Mouse (Mus musculus) cerebellum, adult 9-10 months (tissue): Measurements from ENCODE around the gene Manba.

Experiments
- DNase-seq: peaks from one replicate; pipeline ENCODE4 v3.0.0; 2022

Manba gene

GRCm38 (mm10) chr3:135531762-135532161, 46.4 kb downstream of the Manba start:
- DNase-seq: no peak

DNA sequence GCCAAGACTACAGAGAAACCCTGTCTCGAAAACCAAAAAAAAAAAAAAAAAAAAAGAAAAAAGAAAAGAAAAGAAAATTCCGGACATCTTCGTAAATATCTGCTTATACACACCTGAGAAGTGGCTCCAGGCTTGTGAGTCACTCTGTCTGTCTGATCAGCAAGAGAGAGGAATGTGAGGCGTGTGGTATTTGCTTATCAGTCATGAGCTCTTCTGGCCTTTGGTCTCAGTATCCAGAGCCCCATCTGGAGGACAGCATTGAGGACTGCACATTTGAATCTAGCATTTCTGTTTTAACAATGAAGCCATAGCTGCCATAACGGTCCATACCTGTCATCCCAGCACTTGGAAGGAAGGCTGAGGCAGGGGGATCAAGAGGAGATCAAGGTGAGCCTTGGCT, 48.7 kb downstream of the Manba start:
- DNase-seq: no peak

DNA sequence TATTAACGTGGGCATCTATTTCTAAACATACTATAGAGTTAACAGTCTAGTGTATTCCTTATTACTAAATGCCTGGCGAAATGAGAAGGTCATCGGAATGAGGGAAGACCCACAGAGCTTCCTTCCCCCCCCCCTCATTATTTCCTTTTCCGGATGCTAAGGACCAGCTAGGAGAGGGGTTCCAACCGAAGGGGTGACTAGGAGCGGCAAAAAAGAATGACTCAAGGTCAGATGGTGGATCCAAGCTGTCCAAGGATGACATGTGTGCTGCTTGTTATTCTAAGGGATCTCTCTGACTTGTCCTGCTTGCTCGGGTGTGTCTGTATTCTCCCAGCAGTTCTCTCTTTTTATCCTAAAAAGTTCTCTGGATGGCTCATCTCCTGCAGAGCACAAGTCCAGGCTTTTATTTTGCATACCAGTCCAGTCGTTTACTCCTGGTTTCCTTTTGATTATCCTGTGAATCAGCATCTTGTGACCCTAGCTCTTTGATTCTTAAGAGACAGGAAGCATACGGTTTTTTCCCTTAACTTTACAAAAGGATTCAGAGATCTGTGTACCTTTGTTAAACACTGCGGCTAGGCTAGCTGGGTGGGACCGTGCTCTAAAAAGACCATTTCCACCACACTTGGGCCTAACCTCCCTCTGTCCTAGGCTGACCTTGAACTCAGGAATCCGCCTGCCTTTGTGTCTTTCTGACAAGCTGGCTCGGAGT, 61.0 kb downstream of the Manba start:
- no peak for DNase-seq

DNA sequence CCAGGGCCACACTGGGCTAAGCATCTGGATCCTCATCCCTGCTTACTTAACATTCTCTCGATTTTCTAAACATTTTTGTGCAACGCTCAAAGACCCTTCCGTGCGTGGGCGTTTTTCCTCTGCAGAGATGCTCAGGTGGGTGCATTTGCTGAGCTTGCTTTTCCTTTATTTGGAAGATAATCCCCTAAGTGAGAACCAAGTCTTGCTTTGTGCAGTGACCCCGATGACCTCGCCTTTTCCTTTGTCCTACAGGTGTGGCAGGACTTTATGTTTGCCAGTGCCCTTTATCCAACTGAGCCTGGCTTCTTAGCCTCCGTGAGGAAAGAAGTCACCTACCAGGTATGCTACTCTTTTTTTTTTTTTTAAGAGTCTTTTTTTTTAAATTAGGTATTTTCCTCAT, 61.9 kb downstream of the Manba start:
- no peak for DNase-seq

DNA sequence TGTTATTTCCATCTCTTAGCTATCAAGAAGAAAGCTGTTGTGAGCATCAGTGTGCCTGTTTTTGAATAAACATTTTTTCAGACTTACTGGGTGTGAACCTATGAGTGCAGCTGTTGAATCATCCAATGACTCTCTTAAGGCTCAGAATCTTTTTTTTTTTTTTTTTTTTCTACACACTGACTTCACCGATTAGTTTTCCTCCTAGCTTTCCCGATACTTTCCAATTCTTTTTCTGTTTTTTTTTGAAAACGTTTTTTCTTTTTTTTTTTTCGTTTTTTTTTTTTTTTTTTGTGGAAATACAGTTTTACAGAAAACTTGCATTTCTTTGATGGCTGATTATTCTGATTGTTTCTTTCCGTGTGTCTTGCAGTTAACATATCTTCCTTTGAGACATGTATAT, 67.5 kb downstream of the Manba start:
- no peak for DNase-seq

DNA sequence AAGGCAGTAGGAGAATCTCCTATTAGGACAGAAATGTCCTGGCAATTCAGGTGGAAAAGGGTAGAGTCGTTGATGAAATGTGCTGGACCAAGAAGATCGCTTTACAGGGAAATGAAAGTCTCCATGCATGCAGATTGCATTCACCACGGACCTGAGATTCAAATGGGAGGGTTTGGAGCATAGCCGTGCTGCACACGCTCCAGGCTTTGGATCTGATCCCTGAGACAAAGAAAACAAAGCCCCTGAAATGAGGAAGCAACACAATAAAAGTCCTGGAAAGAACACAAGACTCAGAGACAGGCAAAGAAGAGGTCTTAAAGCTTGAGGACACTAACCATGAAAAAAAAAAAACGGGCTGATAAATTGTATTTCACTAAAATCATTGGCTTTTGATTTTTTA, 69.8 kb downstream of the Manba start:
- no peak for DNase-seq

DNA sequence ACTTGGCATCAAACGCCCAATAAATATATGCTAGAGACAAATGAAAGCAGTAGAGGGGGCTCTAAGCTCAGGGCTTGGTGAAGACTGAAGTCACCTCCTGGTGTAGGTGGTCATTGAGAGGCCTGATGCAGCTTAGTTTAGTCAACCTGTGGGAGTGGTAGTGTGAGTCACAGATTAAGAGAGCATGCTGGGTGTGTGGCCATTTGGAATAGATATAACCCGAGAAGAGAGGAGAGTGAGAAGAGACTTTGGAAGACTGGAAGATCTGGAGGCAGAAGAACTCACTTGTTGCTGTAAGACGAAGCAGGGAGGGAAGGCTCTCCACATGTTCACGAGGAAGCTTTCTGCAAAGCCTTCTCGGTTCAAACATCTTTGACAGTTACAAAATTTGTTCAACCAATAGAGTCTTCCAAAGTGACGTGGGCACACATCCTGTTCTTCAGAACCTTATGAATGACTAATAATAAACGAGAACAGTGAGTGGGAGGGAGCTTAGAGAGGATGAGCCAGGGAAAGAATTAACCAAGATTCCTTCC, 70.7 kb downstream of the Manba start:
- no peak for DNase-seq

DNA sequence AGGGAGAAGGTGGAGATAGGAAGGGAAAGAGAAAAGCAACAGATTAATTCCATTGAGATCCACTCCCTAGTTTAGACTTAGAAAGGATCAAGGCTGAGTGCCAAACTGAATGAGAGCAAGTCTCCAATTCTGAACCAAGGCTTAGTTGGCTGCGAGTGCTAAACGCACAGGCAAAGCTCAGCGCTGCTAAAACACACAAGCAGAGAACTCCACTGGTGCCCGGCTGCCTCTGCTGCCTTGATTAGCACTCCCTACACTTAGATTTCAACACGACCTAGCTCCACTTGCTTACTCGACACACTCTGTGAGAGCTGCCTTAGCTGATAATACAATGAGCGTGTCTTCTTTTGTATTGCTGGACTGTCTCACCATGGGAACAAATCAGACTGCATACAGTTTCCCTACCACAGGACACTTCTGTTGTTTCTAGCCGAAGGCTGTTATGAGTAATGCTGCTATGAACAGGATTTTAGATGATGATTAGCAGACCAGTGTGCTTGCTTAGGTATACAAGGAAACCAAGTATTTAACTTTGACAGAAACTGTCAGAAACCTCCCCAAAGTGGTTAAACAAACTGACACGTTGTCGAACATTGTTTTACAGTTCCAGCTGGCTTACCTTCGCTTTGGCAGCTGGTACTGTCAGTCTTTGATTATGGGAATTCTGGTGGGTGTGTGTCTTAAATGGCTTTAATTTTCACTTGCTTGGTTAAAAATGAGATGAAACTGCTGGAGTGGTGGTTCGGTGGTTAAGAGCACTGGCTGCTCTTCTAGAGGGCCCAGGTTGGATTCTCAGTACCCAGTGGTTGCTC, 71.6 kb downstream of the Manba start:
- no peak for DNase-seq

DNA sequence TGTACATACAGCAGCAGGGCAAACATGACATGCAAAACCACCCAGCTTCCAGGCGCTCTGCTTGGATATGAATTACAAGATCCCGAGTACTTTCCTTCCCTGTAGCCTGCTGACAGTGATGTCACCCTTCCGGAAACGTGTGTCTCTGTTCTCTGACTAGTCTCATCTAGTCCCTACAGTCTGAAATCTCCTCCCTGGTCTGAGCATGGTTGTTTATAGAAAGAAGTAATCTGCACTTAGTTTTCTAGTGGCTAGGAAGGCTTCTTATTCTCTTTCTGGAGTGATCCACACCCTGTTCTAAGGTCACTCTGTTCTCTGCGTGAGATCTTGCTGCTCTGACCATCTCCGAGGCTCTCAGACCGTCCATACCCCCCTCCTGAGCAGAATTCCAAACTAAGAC, 76.6 kb downstream of the Manba start:
- no peak for DNase-seq

DNA sequence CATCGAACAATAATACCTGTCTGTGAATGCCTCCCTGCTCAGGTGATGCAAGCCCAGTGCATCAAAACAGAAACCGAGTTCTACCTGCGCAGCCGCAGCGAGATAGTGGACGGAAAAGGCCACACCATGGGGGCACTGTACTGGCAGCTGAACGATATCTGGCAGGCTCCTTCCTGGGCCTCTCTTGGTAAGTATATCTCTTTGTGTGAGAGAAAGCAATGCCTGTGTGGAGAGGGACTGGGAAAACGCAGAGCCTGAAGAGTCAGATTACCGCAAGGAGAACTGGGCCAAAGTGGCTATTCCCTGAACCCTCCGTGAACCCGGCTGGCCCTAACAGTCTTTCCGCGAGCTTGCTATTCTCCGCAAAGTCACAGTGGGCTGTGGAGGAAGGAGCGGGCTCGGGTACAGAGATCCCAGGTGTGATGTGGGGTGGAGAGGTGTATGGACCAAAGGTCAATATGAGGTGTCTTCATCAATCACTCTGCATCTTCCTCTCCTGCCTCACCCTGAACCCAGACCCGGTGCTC, 77.8 kb downstream of the Manba start:
- no peak for DNase-seq

DNA sequence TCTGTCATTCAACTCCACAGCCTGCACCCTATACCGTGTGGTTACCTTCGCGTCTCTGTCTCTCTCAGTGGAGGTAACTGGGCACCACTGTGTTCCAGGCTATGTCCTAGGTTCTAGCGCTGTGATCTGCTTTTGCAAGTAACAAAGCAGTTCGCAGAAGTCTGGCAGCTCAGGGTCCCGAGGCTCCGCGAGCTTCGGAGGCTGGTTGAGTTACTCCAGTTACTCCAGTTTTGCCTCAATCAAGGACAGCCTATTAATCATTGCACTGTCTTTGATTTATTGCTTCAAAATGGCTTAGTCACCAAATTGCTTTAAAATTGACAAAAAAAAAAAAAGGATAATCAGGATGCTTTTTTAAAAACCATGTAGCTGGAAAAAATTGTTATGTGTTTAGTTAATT, 79.3 kb downstream of the Manba start:
- no peak for DNase-seq

DNA sequence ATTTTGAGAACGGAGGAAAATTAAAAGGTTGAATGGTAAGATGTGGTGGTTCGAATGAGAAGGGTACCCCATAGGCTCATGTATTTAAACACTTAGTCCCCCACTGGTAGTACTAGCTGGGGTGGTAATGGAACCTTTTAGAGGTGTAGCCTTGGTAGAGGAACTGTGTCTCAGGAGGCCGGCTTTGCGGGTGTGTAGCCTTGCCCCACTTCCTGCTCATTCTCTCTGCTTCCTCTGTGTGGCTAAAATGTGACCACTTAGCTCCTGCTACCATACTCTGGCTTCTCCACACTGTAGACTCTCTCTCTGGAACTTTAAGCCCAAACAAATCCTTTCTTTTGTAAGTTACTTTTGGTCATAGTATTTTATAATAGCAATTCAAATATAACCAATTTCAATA, 79.9 kb downstream of the Manba start:
- no peak for DNase-seq

GRCm38 (mm10) chr3:135567888-135568287, 82.5 kb downstream of the Manba start:
- no peak for DNase-seq

DNA sequence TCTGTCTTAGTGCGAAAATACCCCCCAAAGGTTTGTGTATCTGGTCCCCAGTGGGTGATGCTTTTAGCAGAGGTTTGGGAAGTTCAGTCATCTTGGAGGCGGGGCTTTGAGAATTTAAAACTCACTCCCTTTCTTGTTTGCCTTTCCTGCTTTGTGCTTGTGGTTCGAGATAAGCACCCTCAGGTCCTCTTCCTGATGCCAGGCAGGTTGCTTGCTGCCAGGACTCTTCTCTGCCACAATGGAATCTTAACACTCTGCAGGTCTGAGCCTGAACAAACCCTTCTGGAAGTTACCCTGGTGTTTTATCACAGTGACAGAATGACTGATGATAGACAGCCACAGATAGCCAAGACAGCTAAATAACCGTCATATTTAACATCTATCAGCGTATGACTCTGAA, 83.2 kb downstream of the Manba start:
- DNase-seq: no peak

- DNase-seq: no peak
These were observed 86.1 kb downstream of the Manba start for GRCm38 (mm10) chr3:135571540-135571939.

DNA sequence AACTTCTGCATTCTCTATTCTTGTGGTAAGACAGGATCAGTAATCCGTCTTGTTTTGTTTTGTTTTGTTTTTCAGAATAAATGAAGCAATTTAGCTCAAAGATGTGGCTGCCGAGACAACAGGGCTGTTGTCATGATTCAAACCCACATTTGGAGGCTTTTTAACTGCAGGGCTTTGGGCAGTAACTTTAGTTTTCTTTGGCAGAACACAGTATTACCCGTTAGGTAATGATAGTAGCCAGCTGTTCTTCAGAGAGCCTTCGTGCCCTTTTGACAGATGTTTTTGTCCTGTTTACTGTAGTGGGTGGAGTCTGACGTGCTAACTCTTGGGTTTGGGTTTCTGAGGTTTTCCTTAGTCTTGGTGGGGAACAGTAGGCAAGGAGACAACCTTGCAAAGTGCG, 87.6 kb downstream of the Manba start:
- no peak for DNase-seq

GRCm38 (mm10) chr3:135575126-135575525, 89.7 kb downstream of the Manba start:
- DNase-seq: no peak

- no peak for DNase-seq
These were observed 93.3 kb downstream of the Manba start for GRCm38 (mm10) chr3:135578588-135579140.

- no peak for DNase-seq
These were observed 93.8 kb downstream of the Manba start for GRCm38 (mm10) chr3:135579179-135579578.

DNA sequence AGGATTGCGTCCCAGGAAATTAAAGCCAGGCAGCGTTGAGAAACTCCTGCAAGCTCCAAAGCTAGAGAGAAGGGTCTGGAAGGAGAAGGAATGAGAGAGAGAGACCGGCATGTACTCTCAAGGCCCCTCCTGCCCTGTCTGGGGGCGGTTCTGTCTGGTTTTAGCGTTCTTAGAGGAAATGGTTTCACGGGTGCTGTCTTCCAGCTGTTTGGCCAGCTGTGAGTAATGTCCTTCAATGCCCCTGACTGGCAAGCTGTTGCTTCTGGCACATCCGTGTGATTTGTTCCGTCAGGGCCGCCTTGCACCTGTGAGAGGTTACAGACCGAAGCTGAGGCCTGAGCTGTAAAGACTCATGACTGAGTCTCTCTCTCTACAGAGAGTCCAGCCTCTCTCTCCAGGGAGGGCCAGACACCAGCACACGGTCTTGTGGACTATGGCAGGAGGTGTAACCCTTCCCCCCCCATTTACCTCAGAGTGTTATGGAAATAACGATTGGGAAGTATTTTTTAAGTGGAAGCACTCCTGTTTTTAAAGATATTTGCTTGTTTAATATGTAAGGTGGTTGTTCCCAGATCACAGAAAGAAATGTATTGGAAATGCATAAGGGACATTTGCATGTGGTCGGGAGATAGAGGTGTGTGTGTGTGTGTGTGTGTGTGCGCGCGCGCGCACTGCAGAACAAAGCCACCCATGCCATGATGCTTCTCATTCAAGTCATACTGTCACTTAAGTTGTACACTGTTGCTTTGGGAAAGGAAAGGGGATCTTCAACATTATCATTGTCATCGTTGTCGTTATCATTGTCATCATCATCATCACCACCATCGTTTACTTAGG, 95.2 kb downstream of the Manba start:
- no peak for DNase-seq

- peak; percentile 35 for DNase-seq
These were observed 96.3 kb downstream of the Manba start for GRCm38 (mm10) chr3:135581606-135582117.

GRCm38 (mm10) chr3:135582246-135582645, 96.8 kb downstream of the Manba start:
- peak; percentile 17 for DNase-seq

DNA sequence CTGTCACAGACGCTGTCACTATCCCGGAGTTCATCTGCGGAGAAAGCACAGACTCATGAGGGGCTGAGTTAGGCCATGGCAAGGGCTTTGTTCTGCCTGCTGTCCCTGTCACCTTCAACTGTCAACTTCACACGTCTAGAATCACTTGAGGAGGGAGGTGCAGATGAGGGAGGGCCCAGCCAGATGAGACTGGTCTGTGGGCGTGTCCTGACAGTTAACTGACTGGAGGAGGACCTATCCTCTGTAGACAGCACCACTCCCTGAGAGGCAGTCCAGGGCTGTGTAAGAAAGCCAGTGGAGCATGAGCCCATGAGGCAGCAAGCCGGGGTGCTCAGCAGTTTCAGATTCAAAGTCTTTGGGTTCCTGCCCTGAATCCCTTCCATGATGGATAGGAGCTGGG, 100.1 kb downstream of the Manba start:
- DNase-seq: no peak
